Mouse (Mus musculus) left cerebral cortex, adult 9 months (tissue): Measurements from ENCODE around the gene Nfic.

Experiments
- DNase-seq, 2 experiments: peaks; one replicate each; pipeline ENCODE4 v3.0.0; 2022; ENCODE audit warnings: low spot score in 2 of 2

The Nfic gene

GRCm38 (mm10) chr10:81455181-81455895, at the start of gene Nfic:
TSS of gene Nfic (minus strand) at chr10:81455635.
- DNase-seq, result no peak

GRCm38 (mm10) chr10:81502658-81503057, 47.2 kb upstream of the Nfic start:
- DNase-seq, result peak in 1 of 2 experiments; percentile 91

GRCm38 (mm10) chr10:81501863-81502262, 46.4 kb upstream of the Nfic start:
- DNase-seq, result no peak

GRCm38 (mm10) chr10:81500032-81500431, 44.6 kb upstream of the Nfic start, which contains the start of gene S1pr4:
TSS of gene S1pr4 (minus strand) at chr10:81500132.
- no peak for DNase-seq

GRCm38 (mm10) chr10:81499250-81499901, 43.9 kb upstream of the Nfic start:
- DNase-seq, result no peak

GRCm38 (mm10) chr10:81498316-81499249, 43.1 kb upstream of the Nfic start:
- DNase-seq, result no peak

- DNase-seq, result no peak
These were observed 42.2 kb upstream of the Nfic start for GRCm38 (mm10) chr10:81497401-81498270.

- DNase-seq, result no peak
These were observed 41.5 kb upstream of the Nfic start for GRCm38 (mm10) chr10:81496969-81497368.

GRCm38 (mm10) chr10:81496264-81496901, 40.9 kb upstream of the Nfic start, which contains the start of gene Ncln:
TSS of gene Ncln (minus strand) at chr10:81496392.
- peak; percentile 96 to 99 for DNase-seq

- peak in 1 of 2 experiments; percentile 59 for DNase-seq
These were observed 40.3 kb upstream of the Nfic start for GRCm38 (mm10) chr10:81495616-81496263.

GRCm38 (mm10) chr10:81495151-81495550, 39.7 kb upstream of the Nfic start:
- no peak for DNase-seq

- DNase-seq, result no peak
These were observed 39.0 kb upstream of the Nfic start for GRCm38 (mm10) chr10:81494260-81495041.

- DNase-seq, result no peak
These were observed 38.3 kb upstream of the Nfic start for GRCm38 (mm10) chr10:81493601-81494220.

- DNase-seq, result no peak
These were observed 37.3 kb upstream of the Nfic start for GRCm38 (mm10) chr10:81492606-81493240.

GRCm38 (mm10) chr10:81491018-81491417, 35.6 kb upstream of the Nfic start:
- no peak for DNase-seq

- DNase-seq, result no peak
These were observed 34.5 kb upstream of the Nfic start for GRCm38 (mm10) chr10:81489941-81490340.

GRCm38 (mm10) chr10:81488081-81488480, 32.6 kb upstream of the Nfic start:
- no peak for DNase-seq

GRCm38 (mm10) chr10:81486496-81486895, 31.1 kb upstream of the Nfic start:
- no peak for DNase-seq
